Mouse (Mus musculus) ovary, postnatal 10 days (tissue): ENCODE measurements around the gene Casp2.

Experiments
- DNase-seq: peaks from one replicate; pipeline ENCODE4 v3.0.0; 2022; ENCODE audit warnings: low spot score

Gene Casp2

GRCm38 (mm10) chr6:42282865-42283528 is 18.2 kb downstream of the Casp2 start:
- DNase-seq: no peak

DNA sequence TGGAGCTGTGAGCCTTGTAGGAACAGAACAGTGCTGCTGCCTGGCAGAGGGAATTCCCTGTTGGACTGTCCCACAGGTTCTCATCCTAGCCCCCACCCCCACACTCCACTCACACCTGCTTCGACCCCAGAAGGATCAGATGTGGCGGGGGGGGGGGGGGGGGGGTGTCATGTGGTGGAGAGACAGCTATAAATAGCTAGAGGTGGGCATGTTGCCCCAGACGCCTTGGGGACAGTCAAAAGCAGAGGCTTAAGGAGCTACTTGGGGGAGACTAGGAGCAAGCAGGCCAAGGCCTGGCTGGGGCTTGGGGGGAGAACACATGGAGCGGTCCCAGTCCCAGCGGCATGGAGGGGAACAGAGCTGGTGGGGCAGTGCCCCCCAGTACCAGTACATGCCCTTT is 21.7 kb downstream of the Casp2 start, which contains the start of gene Clcn1:
TSS of gene Clcn1 (plus strand) at position 238 of the 400 bp plus-strand sequence.
- DNase-seq: no peak

DNA sequence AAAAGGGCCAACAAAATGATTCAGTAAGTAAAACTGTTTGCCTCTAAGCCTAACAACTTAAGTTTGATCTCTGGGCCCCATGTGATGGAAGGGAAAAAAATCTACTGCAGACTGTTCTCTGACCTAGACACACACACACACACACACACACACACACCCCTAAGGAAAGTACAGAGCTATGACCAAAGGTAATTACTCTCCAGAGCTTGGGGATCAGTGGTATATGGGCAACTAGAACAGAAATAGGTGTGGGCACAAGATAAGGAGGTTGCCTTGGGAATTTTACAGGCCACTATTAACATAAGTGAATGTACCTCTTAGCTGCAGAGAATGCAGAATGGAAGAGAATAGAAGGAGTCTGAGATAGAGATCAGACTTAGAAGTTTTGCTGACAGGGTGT is 22.8 kb downstream of the Casp2 start:
- no peak for DNase-seq

DNA sequence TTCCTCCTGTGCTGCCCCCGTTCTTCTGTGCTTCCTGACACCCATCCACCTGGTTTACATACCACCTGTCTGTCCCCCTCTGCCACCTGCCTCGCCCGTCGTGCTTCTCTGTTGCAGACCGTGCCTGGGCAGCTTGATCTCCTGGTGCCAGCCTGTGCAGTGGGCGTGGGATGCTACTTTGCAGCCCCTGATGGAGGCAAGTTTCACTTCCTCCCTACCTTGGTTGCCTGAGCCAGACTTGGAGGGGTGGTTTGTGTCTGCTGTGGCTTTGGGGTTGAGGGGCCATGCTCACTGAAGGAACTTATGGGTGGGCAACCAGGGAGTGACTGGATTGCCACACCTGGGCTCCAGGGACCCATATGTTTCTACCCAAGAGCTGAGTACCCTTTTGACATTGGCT is 28.5 kb downstream of the Casp2 start:
- DNase-seq: no peak

GRCm38 (mm10) chr6:42295549-42296094 is 30.8 kb downstream of the Casp2 start:
- no peak for DNase-seq

DNA sequence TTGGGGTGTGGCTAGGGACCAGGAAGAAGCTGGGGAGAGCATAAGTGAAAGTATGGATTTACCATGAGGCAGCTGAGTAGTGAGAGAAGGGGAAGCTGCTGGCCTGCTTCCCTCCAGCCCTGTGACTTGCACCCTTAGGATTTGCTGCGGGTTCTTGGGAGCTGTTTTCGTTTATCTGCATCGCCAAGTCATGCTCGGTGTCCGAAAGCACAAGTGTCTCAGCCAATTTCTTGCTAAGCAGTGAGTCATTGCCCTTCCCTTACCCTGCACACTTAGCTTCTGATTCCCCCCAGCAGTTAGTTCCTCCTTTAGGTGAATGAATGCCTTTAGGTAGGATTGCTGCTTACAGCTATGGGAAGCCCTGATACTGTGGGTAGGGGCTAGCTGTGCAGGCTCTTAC is 34.6 kb downstream of the Casp2 start:
- DNase-seq: no peak

- DNase-seq: no peak
Observed at GRCm38 (mm10) chr6:42309816-42310378, 45.1 kb downstream of the Casp2 start.

- DNase-seq: no peak
Observed at GRCm38 (mm10) chr6:42310427-42311053, 45.8 kb downstream of the Casp2 start.

DNA sequence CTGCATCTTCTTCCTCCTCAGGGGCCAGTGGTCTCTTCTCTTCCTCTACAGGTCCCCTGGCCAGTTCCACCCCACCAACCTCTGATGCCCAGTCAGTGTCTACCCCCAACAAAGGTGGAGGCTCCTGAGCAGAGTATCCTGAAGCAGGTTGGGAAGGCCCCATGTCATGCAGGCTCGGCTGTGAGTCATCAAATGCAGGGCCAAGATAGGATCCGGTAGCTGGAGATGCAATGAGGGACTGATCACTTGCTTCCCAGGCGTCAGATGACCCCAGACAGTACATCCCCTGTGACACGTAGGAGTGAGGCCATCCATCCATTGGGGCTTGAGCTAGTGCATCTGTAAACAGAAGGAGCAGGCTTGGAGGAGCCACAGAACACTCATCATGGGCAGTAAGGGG is 53.5 kb downstream of the Casp2 start:
- no peak for DNase-seq

GRCm38 (mm10) chr6:42323371-42324066 is 58.7 kb downstream of the Casp2 start:
- no peak for DNase-seq

DNA sequence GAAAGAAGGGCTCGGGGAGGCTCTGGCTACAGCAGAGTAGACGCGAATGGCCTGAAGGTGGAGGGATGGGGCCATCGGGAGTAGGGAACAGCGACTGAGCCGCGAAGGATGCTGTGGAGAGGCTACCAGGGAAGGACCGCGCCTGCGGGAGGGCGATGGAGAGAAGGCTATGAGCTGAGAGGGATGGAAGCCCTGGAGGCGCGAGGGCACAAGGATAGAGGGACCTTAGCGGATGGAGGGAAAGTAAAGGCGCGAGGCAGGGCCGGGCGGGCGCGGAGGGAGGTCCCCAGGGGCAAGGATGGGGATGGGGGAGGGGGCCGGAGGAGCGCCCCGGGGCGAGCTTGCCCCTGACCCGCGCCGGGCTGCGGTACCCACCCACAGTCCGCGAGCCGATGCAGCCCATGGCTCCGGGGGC is 59.3 kb downstream of the Casp2 start:
- DNase-seq: no peak

DNA sequence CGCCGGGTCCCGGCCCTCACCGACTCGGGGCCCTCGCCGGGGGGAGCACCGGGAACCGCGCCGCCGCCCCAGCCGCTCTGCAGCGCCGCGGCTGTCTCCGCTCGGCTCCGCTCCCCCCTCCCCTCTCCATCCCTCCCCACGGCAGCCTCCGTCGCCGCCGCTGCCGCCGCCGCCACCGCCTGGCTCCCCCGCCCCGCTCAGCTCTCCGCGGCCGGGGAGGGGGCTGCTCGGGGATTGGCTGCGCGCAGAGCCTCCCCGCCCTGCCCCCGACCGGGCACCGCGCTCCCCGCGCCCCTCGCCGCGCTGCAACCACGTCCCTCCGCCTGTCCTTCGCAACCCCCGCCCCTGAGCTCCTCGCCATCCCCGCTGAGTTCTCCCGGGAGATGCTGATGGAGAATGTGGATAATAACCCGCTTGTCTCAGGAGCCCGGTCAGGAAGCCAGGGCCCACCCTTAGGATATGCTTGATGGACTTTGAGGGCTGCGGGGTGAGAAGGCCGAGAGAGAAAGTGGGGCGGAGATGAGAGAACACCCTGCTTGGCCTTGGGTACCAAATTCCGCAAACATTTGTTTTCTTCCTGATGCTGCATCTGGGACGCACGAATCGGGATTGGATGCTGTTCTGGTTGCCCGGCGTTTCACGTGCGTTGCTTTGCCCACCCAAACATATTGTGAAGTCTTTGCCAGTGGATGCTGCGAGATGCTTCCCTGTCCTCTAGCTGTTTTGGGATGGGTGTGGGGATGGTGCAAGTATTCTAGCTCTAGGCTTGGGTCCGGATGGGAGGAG is 59.9 kb downstream of the Casp2 start, which contains the start of gene Fam131b:
TSS of gene Fam131b (minus strand) at position 162 of the 786 bp plus-strand sequence.
- DNase-seq: no peak

DNA sequence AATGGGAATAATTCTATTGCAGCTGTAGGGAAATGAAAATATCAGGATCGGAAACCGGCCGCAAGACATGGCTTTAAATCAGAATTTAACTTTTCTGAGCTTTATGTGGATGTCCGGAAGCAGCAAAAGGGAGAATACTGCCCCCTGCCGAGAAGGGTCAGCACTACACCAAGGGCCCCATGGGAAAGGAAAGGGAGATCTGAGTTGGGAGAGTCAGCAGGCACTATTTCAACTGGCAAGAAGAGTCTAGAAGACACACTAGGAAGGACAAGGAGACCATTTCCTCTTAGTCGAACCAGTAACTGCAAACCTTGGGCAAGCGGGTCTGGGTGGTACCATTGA is 60.5 kb downstream of the Casp2 start:
- DNase-seq: peak; percentile 57

- DNase-seq: no peak
Observed at GRCm38 (mm10) chr6:42326509-42326908, 61.7 kb downstream of the Casp2 start.

GRCm38 (mm10) chr6:42328757-42329156 is 64.0 kb downstream of the Casp2 start:
- DNase-seq: no peak

DNA sequence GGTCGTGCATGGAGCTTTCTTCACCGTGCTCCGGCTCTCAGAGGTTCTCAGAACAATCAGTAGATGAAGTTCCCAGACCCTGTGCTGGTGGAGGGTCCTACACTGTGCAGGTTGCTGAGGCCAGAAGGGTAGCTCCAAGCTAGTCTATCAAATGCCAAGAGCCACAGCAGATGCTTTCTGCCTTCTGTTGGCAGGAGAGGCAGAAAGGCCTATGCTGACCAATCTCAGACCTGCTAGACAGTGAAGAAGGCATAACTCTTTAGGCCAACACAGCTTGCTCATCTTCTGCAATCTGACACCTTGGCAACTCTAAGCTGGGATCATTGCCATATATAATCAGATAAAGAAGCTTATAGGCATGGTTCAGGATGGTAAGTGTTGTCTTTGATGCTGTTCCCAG is 65.4 kb downstream of the Casp2 start:
- DNase-seq: no peak

DNA sequence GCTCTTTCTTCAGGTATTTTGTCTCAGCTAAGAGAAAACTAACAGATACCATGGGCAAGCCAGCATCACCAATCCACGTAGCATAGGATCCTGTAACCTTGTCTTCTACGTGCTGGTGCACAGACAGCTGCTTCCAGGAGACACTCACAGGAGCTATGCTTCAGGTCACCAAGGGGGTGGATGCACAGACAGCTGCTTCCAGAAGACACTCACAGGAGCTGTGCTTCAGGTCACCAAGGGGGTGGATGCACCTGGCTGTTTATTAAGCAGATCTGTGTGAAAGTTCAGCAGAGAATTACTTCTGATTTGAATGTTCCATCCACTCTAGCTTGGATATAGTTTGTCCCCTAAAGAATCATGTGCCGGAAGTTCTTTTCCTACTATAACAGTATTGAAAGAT is 66.2 kb downstream of the Casp2 start:
- no peak for DNase-seq
